Mouse (Mus musculus): ENCODE data around the gene Gm6525. TPM values are rescaled to one million over a fixed set of nuclear protein-coding genes. Genes with fewer than 3 reads are reported as not detected.

Gene Gm6525
- polyA plus RNA-seq, 1 experiment from 2014 or later: 1.7 TPM

- no peak overlapping the region for H3K9ac ChIP-seq
- no peak overlapping the region for H3K4me2 ChIP-seq (replicated peaks)
- no peak for ATAC-seq (ENCODE audit: insufficient number of reproducible peaks, low FRiP score, low TSS enrichment, low read depth)
- no peak overlapping the region for H3K27ac ChIP-seq (replicated peaks)
- 95% methylated on average over 3 of the region's 3 CpGs for WGBS
- H3K4me1 ChIP-seq: no peaks in the 10 kb centered on the region
- no peak overlapping the region for H3K4me3 ChIP-seq (replicated peaks)
- H3K27me3 ChIP-seq: no peaks in the 10 kb centered on the region
- no peaks in the 10 kb centered on the region for H3K36me3 ChIP-seq
- H3K9me3 ChIP-seq (replicated peaks): no peaks in the 10 kb centered on the region
These were observed 24.1 kb upstream of the Gm6525 start for GRCm38 (mm10) chr3:84149831-84150230.

GRCm38 (mm10) chr3:84154721-84155141, 19.2 kb upstream of the Gm6525 start:
- Histone ChIP-seq H3K9me3 (replicated peaks) (no peaks in the 10 kb centered on the region), H3K9ac (no peak overlapping the region), H3K4me1 (0 out of 2 replicates have a peak, but pooled peaks cover 3% of the 10 kb centered on the region), H3K4me2 (replicated peaks) (peak overlapping the region; percentile 98), H3K27me3 (no peaks in the 10 kb centered on the region), H3K27ac (replicated peaks) (no peak overlapping the region), H3K4me3 (replicated peaks) (peak overlapping the region; percentile 65), H3K36me3 (no peaks in the 10 kb centered on the region)
- no peak for ATAC-seq (ENCODE audit: insufficient number of reproducible peaks, low FRiP score, low TSS enrichment, low read depth)
- 12% methylated on average over 12 of the region's 12 CpGs for WGBS

GRCm38 (mm10) chr3:84155146-84155545, 18.8 kb upstream of the Gm6525 start:
- H3K4me3 ChIP-seq (replicated peaks): peak overlapping the region; percentile 65
- H3K4me1 ChIP-seq: 0 out of 2 replicates have a peak, but pooled peaks cover 3% of the 10 kb centered on the region
- peak overlapping the region; percentile 57 for H3K9ac ChIP-seq
- no peaks in the 10 kb centered on the region for H3K36me3 ChIP-seq
- peak overlapping the region; percentile 81 for H3K27ac ChIP-seq (replicated peaks)
- H3K9me3 ChIP-seq (replicated peaks): no peaks in the 10 kb centered on the region
- H3K27me3 ChIP-seq: no peaks in the 10 kb centered on the region
- WGBS: under 1% methylated on average over 27 of the region's 27 CpGs
- H3K4me2 ChIP-seq (replicated peaks): peak overlapping the region; percentile 98
- peak; percentile 1; the same call in 1 of the 2 replicates for ATAC-seq (ENCODE audit: insufficient number of reproducible peaks, low FRiP score, low TSS enrichment, low read depth)

GRCm38 (mm10) chr3:84155558-84156006, 18.3 kb upstream of the Gm6525 start, which contains the start of gene Mnd1:
Gene Mnd1 (minus strand): TSS chr3:84155786.
- Histone ChIP-seq H3K27ac (replicated peaks) (peak within 1 kb of the TSS; percentile 81), H3K4me1 (0 out of 2 replicates have a peak, but pooled peaks cover 3% of the 10 kb centered on the region), H3K9ac (peak within 1 kb of the TSS; percentile 57), H3K27me3 (no peaks in the 10 kb centered on the region), H3K4me2 (replicated peaks) (peak within 1 kb of the TSS; percentile 98), H3K9me3 (replicated peaks) (no peaks in the 10 kb centered on the region), H3K4me3 (replicated peaks) (peak within 1 kb of the TSS; percentile 65), H3K36me3 (no peaks in the 10 kb centered on the region)
- WGBS: under 1% methylated on average over 29 of the region's 29 CpGs
- ATAC-seq (ENCODE audit: insufficient number of reproducible peaks, low FRiP score, low TSS enrichment, low read depth): peak; percentile 98

GRCm38 (mm10) chr3:84156105-84156504, 17.8 kb upstream of the Gm6525 start:
- Histone ChIP-seq H3K36me3 (no peaks in the 10 kb centered on the region), H3K4me2 (replicated peaks) (peak overlapping the region; percentile 98), H3K4me3 (replicated peaks) (peak overlapping the region; percentile 65), H3K27me3 (no peaks in the 10 kb centered on the region), H3K4me1 (0 out of 2 replicates have a peak, but pooled peaks cover 3% of the 10 kb centered on the region), H3K27ac (replicated peaks) (peak overlapping the region; percentile 81), H3K9me3 (replicated peaks) (no peaks in the 10 kb centered on the region), H3K9ac (no peak overlapping the region)
- WGBS: 25% methylated on average over 6 of the region's 6 CpGs
- no peak for ATAC-seq (ENCODE audit: insufficient number of reproducible peaks, low FRiP score, low TSS enrichment, low read depth)

GRCm38 (mm10) chr3:84157011-84157410, 16.9 kb upstream of the Gm6525 start:
- 34% methylated on average over 4 of the region's 4 CpGs for WGBS
- 0 out of 2 replicates have a peak, but pooled peaks cover 3% of the 10 kb centered on the region for H3K4me1 ChIP-seq
- no peak overlapping the region for H3K9ac ChIP-seq
- H3K27ac ChIP-seq (replicated peaks): no peak overlapping the region
- no peaks in the 10 kb centered on the region for H3K9me3 ChIP-seq (replicated peaks)
- H3K27me3 ChIP-seq: no peaks in the 10 kb centered on the region
- H3K4me2 ChIP-seq (replicated peaks): no peak overlapping the region
- no peaks in the 10 kb centered on the region for H3K36me3 ChIP-seq
- no peak for ATAC-seq (ENCODE audit: insufficient number of reproducible peaks, low FRiP score, low TSS enrichment, low read depth)
- no peak overlapping the region for H3K4me3 ChIP-seq (replicated peaks)

GRCm38 (mm10) chr3:84157559-84158350, 16.1 kb upstream of the Gm6525 start:
- no peak overlapping the region for H3K27ac ChIP-seq (replicated peaks)
- H3K9me3 ChIP-seq (replicated peaks): no peaks in the 10 kb centered on the region
- H3K4me1 ChIP-seq: 0 out of 2 replicates have a peak, but pooled peaks cover 3% of the 10 kb centered on the region

GRCm38 (mm10) chr3:84165391-84165790, 8.5 kb upstream of the Gm6525 start:
- WGBS: 96% methylated on average over 3 of the region's 3 CpGs
- no peak overlapping the region for H3K9ac ChIP-seq
- no peaks in the 10 kb centered on the region for H3K27me3 ChIP-seq
- H3K9me3 ChIP-seq (replicated peaks): no peaks in the 10 kb centered on the region
- peaks cover 24% of the 10 kb centered on the region for H3K36me3 ChIP-seq
- H3K27ac ChIP-seq (replicated peaks): no peak overlapping the region
- H3K4me3 ChIP-seq (replicated peaks): no peak overlapping the region
- H3K4me2 ChIP-seq (replicated peaks): no peak overlapping the region
- ATAC-seq (ENCODE audit: insufficient number of reproducible peaks, low FRiP score, low TSS enrichment, low read depth): no peak
- no peaks in the 10 kb centered on the region for H3K4me1 ChIP-seq

More at GRCm38 (mm10) chr3:84157559-84158350, 16.1 kb upstream of the Gm6525 start:
- Histone ChIP-seq H3K27me3 (no peaks in the 10 kb centered on the region), H3K4me2 (replicated peaks) (no peak overlapping the region), H3K36me3 (no peaks in the 10 kb centered on the region), H3K4me3 (replicated peaks) (no peak overlapping the region), H3K9ac (no peak overlapping the region)
- ATAC-seq (ENCODE audit: insufficient number of reproducible peaks, low FRiP score, low TSS enrichment, low read depth): no peak
- WGBS: 74% methylated on average over 4 of the region's 4 CpGs

- H3K9me3 ChIP-seq (replicated peaks): no peaks in the 10 kb centered on the region
- peaks cover 26% of the 10 kb centered on the region for H3K36me3 ChIP-seq
- ATAC-seq (ENCODE audit: insufficient number of reproducible peaks, low FRiP score, low TSS enrichment, low read depth): no peak
- H3K4me1 ChIP-seq: no peaks in the 10 kb centered on the region
- H3K4me2 ChIP-seq (replicated peaks): no peak overlapping the region
- no peaks in the 10 kb centered on the region for H3K27me3 ChIP-seq
- no peak overlapping the region for H3K27ac ChIP-seq (replicated peaks)
- H3K9ac ChIP-seq: no peak overlapping the region
- H3K4me3 ChIP-seq (replicated peaks): no peak overlapping the region
- 87% methylated on average over 5 of the region's 5 CpGs for WGBS
These were observed 7.8 kb upstream of the Gm6525 start for GRCm38 (mm10) chr3:84166073-84166472.

GRCm38 (mm10) chr3:84168943-84169342, 5.0 kb upstream of the Gm6525 start:
- ATAC-seq (ENCODE audit: insufficient number of reproducible peaks, low FRiP score, low TSS enrichment, low read depth): no peak
- Histone ChIP-seq H3K9me3 (replicated peaks) (no peaks in the 10 kb centered on the region), H3K4me3 (replicated peaks) (no peak overlapping the region), H3K4me2 (replicated peaks) (no peak overlapping the region), H3K27ac (replicated peaks) (no peak overlapping the region), H3K9ac (no peak overlapping the region), H3K4me1 (no peaks in the 10 kb centered on the region), H3K36me3 (peaks cover 26% of the 10 kb centered on the region), H3K27me3 (no peaks in the 10 kb centered on the region)
- 83% methylated on average over 6 of the region's 6 CpGs for WGBS

- no peaks in the 10 kb centered on the region for H3K9me3 ChIP-seq (replicated peaks)
- WGBS: 74% methylated on average over 8 of the region's 8 CpGs
- ATAC-seq (ENCODE audit: insufficient number of reproducible peaks, low FRiP score, low TSS enrichment, low read depth): no peak
- H3K27me3 ChIP-seq: no peaks in the 10 kb centered on the region
- no peak overlapping the region for H3K4me2 ChIP-seq (replicated peaks)
- H3K4me3 ChIP-seq (replicated peaks): no peak overlapping the region
- H3K4me1 ChIP-seq: no peaks in the 10 kb centered on the region
- peaks cover 26% of the 10 kb centered on the region for H3K36me3 ChIP-seq
- no peak overlapping the region for H3K27ac ChIP-seq (replicated peaks)
- H3K9ac ChIP-seq: no peak overlapping the region
These were observed 4.4 kb upstream of the Gm6525 start for GRCm38 (mm10) chr3:84169393-84170005.
